In the genomic region with DNA sequence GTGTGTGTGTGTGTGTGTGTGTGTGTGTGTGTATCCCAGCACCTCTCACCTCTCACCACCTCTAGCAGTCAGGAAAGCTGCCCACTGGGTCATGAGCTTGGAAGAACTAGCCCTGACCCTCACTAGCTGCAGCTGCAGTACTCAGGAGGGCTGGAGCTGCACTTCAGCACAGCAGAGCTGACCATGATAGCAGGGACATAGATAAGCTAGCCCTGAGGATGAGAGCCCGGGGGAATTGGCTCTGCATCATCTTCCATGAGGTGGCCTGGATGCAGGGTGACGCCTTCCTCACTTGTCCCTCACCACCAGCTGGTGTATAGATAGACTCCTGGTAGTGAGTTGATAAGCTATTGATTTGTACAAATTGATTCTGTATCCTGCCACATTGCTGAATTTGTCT, we compare ENCODE assay signal across 20 mouse cellular contexts. TPM values are rescaled to one million over a fixed set of nuclear protein-coding genes. Genes with fewer than 3 reads are reported as not detected.
DNase-seq lines count a peak whose midpoint lies in the region; ATAC-seq and TF ChIP-seq lines count a peak whose summit lies in the region.
"Had no signal": no experiment of that assay in that cellular context is flagged by ENCODE, and none has a peak within 500 bp of the region (broad histone marks: within the 10 kb centered on the region; RNA-seq: fewer than 3 reads in every experiment).

No protein-coding gene starts in this region.

- H3K27me3 ChIP-seq in embryonic facial prominence, embryonic 13.5 days: no peaks in the 10 kb centered on the region
- no peaks in the 10 kb centered on the region for H3K27me3 ChIP-seq in embryonic facial prominence, embryonic 10.5 days (replicated peaks; ENCODE audit: low read depth, poor library complexity, severe bottlenecking)
- no peaks in the 10 kb centered on the region for H3K27me3 ChIP-seq in stomach, embryonic 15.5 days (replicated peaks)
- no peaks in the 10 kb centered on the region for H3K27me3 ChIP-seq in stomach, postnatal 0 days (ENCODE audit: control insufficient read depth, insufficient read depth, low read length)
- H3K27me3 ChIP-seq in liver, embryonic 16.5 days (ENCODE audit: control insufficient read depth, insufficient read depth, low read depth, low read length): no peaks in the 10 kb centered on the region
- H3K27me3 ChIP-seq: embryonic facial prominence, embryonic 15.5 days; forebrain, embryonic 15.5 days; hindbrain, embryonic 12.5 days had no signal

- H3K9me3 ChIP-seq in embryonic facial prominence, embryonic 13.5 days: no peaks in the 10 kb centered on the region
- no peaks in the 10 kb centered on the region for H3K9me3 ChIP-seq in embryonic facial prominence, embryonic 10.5 days
- H3K9me3 ChIP-seq in stomach, embryonic 15.5 days: no peaks in the 10 kb centered on the region
- no peaks in the 10 kb centered on the region for H3K9me3 ChIP-seq in stomach, postnatal 0 days (ENCODE audit: control insufficient read depth, low read length)
- no peaks in the 10 kb centered on the region for H3K9me3 ChIP-seq in liver, embryonic 16.5 days (replicated peaks; ENCODE audit: control insufficient read depth, low read length)
- H3K9me3 ChIP-seq: embryonic facial prominence, embryonic 15.5 days; forebrain, embryonic 15.5 days; heart, embryonic 10.5 days; hindbrain, embryonic 12.5 days had no signal

- no peak for DNase-seq in embryonic facial prominence, embryonic 10.5 days (ENCODE audit: low spot score)
- no peak for DNase-seq in stomach, postnatal 0 days (ENCODE audit: low spot score)
- no peak for DNase-seq in cerebellum, adult 9-10 months
- DNase-seq: cerebellum, adult 11-12 months; cerebellum, adult 9-11 months; cerebellum, postnatal 36 days; gastrocnemius, postnatal 10 days; heart, adult 18-20 months; heart, postnatal 10 days; heart, postnatal 4 days had no signal

- H3K4me3 ChIP-seq in embryonic facial prominence, embryonic 13.5 days: no peak overlapping the region
- no peak overlapping the region for H3K4me3 ChIP-seq in embryonic facial prominence, embryonic 10.5 days
- no peak overlapping the region for H3K4me3 ChIP-seq in stomach, embryonic 15.5 days (replicated peaks)
- H3K4me3 ChIP-seq in stomach, postnatal 0 days (ENCODE audit: low read depth, low read length): no peak overlapping the region
- H3K4me3 ChIP-seq in liver, embryonic 16.5 days (ENCODE audit: low read depth, low read length): no peak overlapping the region
- H3K4me3 ChIP-seq: embryonic facial prominence, embryonic 15.5 days; forebrain, embryonic 15.5 days; heart, embryonic 10.5 days; hindbrain, embryonic 12.5 days had no signal

- H3K4me2 ChIP-seq in embryonic facial prominence, embryonic 13.5 days: no peak overlapping the region
- no peak overlapping the region for H3K4me2 ChIP-seq in stomach, embryonic 15.5 days
- no peak overlapping the region for H3K4me2 ChIP-seq in stomach, postnatal 0 days (replicated peaks; ENCODE audit: low read depth)
- H3K4me2 ChIP-seq in liver, embryonic 16.5 days (ENCODE audit: low read depth, low read length): no peak overlapping the region
- H3K4me2 ChIP-seq: embryonic facial prominence, embryonic 15.5 days; forebrain, embryonic 15.5 days; hindbrain, embryonic 12.5 days had no signal

- no peak for TF ChIP-seq CTCF in stomach, postnatal 0 days (IDR thresholded peaks at IDR 0.05; ENCODE audit: low read depth)

- 84% methylated on average over 2 of the region's 2 CpGs for WGBS in embryonic facial prominence, embryonic 13.5 days
- 89% methylated on average over 2 of the region's 2 CpGs for WGBS in embryonic facial prominence, embryonic 10.5 days
- WGBS in stomach, embryonic 15.5 days: 80% methylated on average over 2 of the region's 2 CpGs
- WGBS in stomach, postnatal 0 days: 85% methylated on average over 2 of the region's 2 CpGs
- WGBS in liver, embryonic 16.5 days (ENCODE audit: insufficient replicate concordance): 31% methylated on average over 2 of the region's 2 CpGs

- H3K9ac ChIP-seq in embryonic facial prominence, embryonic 13.5 days: no peak overlapping the region
- H3K9ac ChIP-seq in stomach, embryonic 15.5 days: no peak overlapping the region
- no peak overlapping the region for H3K9ac ChIP-seq in stomach, postnatal 0 days (ENCODE audit: low read length)
- no peak overlapping the region for H3K9ac ChIP-seq in liver, embryonic 16.5 days (ENCODE audit: low read depth, low read length)
- H3K9ac ChIP-seq: embryonic facial prominence, embryonic 15.5 days; forebrain, embryonic 15.5 days; hindbrain, embryonic 12.5 days had no signal

- H3K4me1 ChIP-seq in embryonic facial prominence, embryonic 13.5 days: no peaks in the 10 kb centered on the region
- H3K4me1 ChIP-seq in embryonic facial prominence, embryonic 10.5 days: no peaks in the 10 kb centered on the region
- no peaks in the 10 kb centered on the region for H3K4me1 ChIP-seq in stomach, embryonic 15.5 days
- no peaks in the 10 kb centered on the region for H3K4me1 ChIP-seq in stomach, postnatal 0 days (replicated peaks; ENCODE audit: control insufficient read depth, insufficient read depth)
- no peaks in the 10 kb centered on the region; the same call in 1 of the 2 replicates for H3K4me1 ChIP-seq in liver, embryonic 16.5 days (ENCODE audit: control insufficient read depth, low read depth, low read length)
- H3K4me1 ChIP-seq: embryonic facial prominence, embryonic 15.5 days; forebrain, embryonic 15.5 days; hindbrain, embryonic 12.5 days had no signal

- 0 out of 2 replicates have a peak, but pooled peaks have one; percentile 56 for ATAC-seq in embryonic facial prominence, embryonic 13.5 days (ENCODE audit: insufficient number of reproducible peaks, insufficient read depth, low FRiP score, low TSS enrichment, low read depth)
- ATAC-seq in stomach, embryonic 15.5 days (ENCODE audit: insufficient read depth, low FRiP score, low read depth): peak; percentile 14; the same call in 1 of the 2 replicates
- no peak for ATAC-seq in stomach, postnatal 0 days (ENCODE audit: low FRiP score, low TSS enrichment)
- peak; percentile 51 for ATAC-seq in liver, embryonic 16.5 days (ENCODE audit: low read depth)
- ATAC-seq: forebrain, embryonic 15.5 days; hindbrain, postnatal 0 days had no signal

- no peak for TF ChIP-seq EP300 in stomach, postnatal 0 days (optimal IDR thresholded peaks at IDR 0.05)

- no peaks in the 10 kb centered on the region for H3K36me3 ChIP-seq in embryonic facial prominence, embryonic 13.5 days
- H3K36me3 ChIP-seq in embryonic facial prominence, embryonic 10.5 days (replicated peaks): no peaks in the 10 kb centered on the region
- no peaks in the 10 kb centered on the region for H3K36me3 ChIP-seq in stomach, embryonic 15.5 days
- no peaks in the 10 kb centered on the region for H3K36me3 ChIP-seq in stomach, postnatal 0 days (ENCODE audit: control insufficient read depth, insufficient read depth, low read length)
- H3K36me3 ChIP-seq in liver, embryonic 16.5 days (ENCODE audit: control insufficient read depth, insufficient read depth): no peaks in the 10 kb centered on the region
- H3K36me3 ChIP-seq: embryonic facial prominence, embryonic 15.5 days; forebrain, embryonic 15.5 days; heart, embryonic 10.5 days; hindbrain, embryonic 12.5 days had no signal

- no peak overlapping the region for H3K27ac ChIP-seq in embryonic facial prominence, embryonic 13.5 days
- H3K27ac ChIP-seq in embryonic facial prominence, embryonic 10.5 days (replicated peaks): no peak overlapping the region
- no peak overlapping the region for H3K27ac ChIP-seq in stomach, embryonic 15.5 days
- H3K27ac ChIP-seq in stomach, postnatal 0 days (replicated peaks): no peak overlapping the region
- H3K27ac ChIP-seq in liver, embryonic 16.5 days (ENCODE audit: low read length): no peak overlapping the region
- H3K27ac ChIP-seq: embryonic facial prominence, embryonic 15.5 days; forebrain, embryonic 15.5 days; heart, embryonic 10.5 days; hindbrain, embryonic 12.5 days; hindbrain, postnatal 0 days had no signal

RNA-seq across cellular contexts. Expression of gene Ankrd31, which starts 28.1 kb away (rescaled TPM):
- not detected in 2 replicates for polyA plus RNA-seq in embryonic facial prominence, embryonic 13.5 days (2015; fragmentation: Nextera tagmentation; extraction: Ambion mirVana)
- not detected in 2 replicates for polyA plus RNA-seq in embryonic facial prominence, embryonic 10.5 days (2016; fragmentation: Nextera tagmentation; extraction: Ambion mirVana)
- not detected in 2 replicates for polyA plus RNA-seq in stomach, embryonic 15.5 days (2015; fragmentation: Nextera tagmentation; extraction: Ambion mirVana)
- not detected in 2 replicates for polyA plus RNA-seq in stomach, postnatal 0 days (2015; fragmentation: Nextera tagmentation; extraction: Ambion mirVana)
- 0.02 TPM in 2 replicates for polyA plus RNA-seq in liver, embryonic 16.5 days (2015; fragmentation: Nextera tagmentation; extraction: Ambion mirVana)
- polyA plus RNA-seq: embryonic facial prominence, embryonic 15.5 days; forebrain, embryonic 11.5 days; forebrain, embryonic 15.5 days; heart, embryonic 10.5 days; heart, embryonic 14.5 days; hindbrain, embryonic 12.5 days; hindbrain, postnatal 0 days had no signal

RNA-seq across cellular contexts. Expression of gene Hmgcr, which starts 49.3 kb away (rescaled TPM):
- polyA plus RNA-seq in embryonic facial prominence, embryonic 13.5 days (2015; fragmentation: Nextera tagmentation; extraction: Ambion mirVana): 70.4 and 73.7 TPM in 2 replicates
- 131 and 141 TPM in 2 replicates for polyA plus RNA-seq in embryonic facial prominence, embryonic 10.5 days (2016; fragmentation: Nextera tagmentation; extraction: Ambion mirVana)
- polyA plus RNA-seq in stomach, embryonic 15.5 days (2015; fragmentation: Nextera tagmentation; extraction: Ambion mirVana): 73.7 and 74.0 TPM in 2 replicates
- polyA plus RNA-seq in stomach, postnatal 0 days (2015; fragmentation: Nextera tagmentation; extraction: Ambion mirVana): 40.9 and 41.9 TPM in 2 replicates
- polyA plus RNA-seq in liver, embryonic 16.5 days (2015; fragmentation: Nextera tagmentation; extraction: Ambion mirVana): 98.2 and 101 TPM in 2 replicates
